Mouse (Mus musculus): ENCODE data around the gene Rhebl1. TPM values are rescaled to one million over a fixed set of nuclear protein-coding genes. Genes with fewer than 3 reads are reported as not detected.
"Not testable (repeated sequence)": the region's sequence is repeated elsewhere in the genome, so short reads cannot be mapped to it uniquely, and the experiment has no call there.

Gene Rhebl1
- polyA plus RNA-seq, 1 experiment: 4.6 TPM

GRCm38 (mm10) chr15:98921510-98921909 lies 27.2 kb upstream of the Rhebl1 start:
- Histone ChIP-seq H3K27me3 (ENCODE audit: control insufficient read depth, insufficient read depth, low read length) (no peaks in the 10 kb centered on the region), H3K36me3 (ENCODE audit: control insufficient read depth, insufficient read depth, low read length) (no peaks in the 10 kb centered on the region), H3K4me3 (ENCODE audit: control insufficient read depth, low read depth, low read length) (no peak overlapping the region), H3K4me1 (ENCODE audit: control insufficient read depth, insufficient read depth, low read length) (peaks cover 2% of the 10 kb centered on the region; the same call in 1 of the 2 replicates), H3K27ac (ENCODE audit: control insufficient read depth, insufficient read depth, low read depth, low read length) (no peak overlapping the region)
- no peak for TF ChIP-seq POLR2A (IDR thresholded peaks at IDR 0.05; ENCODE audit: control insufficient read depth, low read depth, low read length)
- no peak for TF ChIP-seq CTCF (IDR thresholded peaks at IDR 0.05; ENCODE audit: control insufficient read depth, insufficient read depth, insufficient replicate concordance, low read depth, low read length)

DNA sequence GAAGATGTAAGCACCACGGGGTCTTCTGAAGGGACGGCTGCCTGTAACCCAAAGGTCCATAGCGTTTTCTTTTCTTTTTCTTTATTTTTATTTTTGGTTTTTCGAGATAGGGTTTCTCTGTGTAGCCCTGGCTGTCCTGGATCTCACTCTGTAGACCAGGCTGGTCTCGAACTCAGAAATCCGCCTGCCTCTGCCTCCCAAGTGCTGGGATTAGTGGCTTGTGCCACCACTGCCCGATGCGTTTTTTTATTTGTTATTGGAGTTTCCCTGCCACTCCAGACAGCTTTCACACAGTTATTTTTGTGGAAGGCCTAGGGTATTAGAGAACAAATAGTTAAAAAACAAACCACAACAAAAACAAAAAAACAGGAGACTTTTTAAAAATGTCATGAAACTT lies 24.2 kb upstream of the Rhebl1 start:
- H3K27me3 ChIP-seq (ENCODE audit: control insufficient read depth, insufficient read depth, low read length); H3K4me1 ChIP-seq (ENCODE audit: control insufficient read depth, insufficient read depth, low read length); H3K36me3 ChIP-seq (ENCODE audit: control insufficient read depth, insufficient read depth, low read length): not testable (repeated sequence)
- peak overlapping the region; percentile 97 for H3K4me3 ChIP-seq (ENCODE audit: control insufficient read depth, low read depth, low read length)
- H3K27ac ChIP-seq (ENCODE audit: control insufficient read depth, insufficient read depth, low read depth, low read length): peak overlapping the region; percentile 85

- Histone ChIP-seq H3K36me3 (ENCODE audit: control insufficient read depth, insufficient read depth, low read length) (peaks cover 4% of the 10 kb centered on the region), H3K4me1 (ENCODE audit: control insufficient read depth, insufficient read depth, low read length) (peaks cover 7% of the 10 kb centered on the region), H3K27ac (ENCODE audit: control insufficient read depth, insufficient read depth, low read depth, low read length) (peak within 1 kb of the TSS; percentile 87), H3K4me3 (ENCODE audit: control insufficient read depth, low read depth, low read length) (peak within 1 kb of the TSS; percentile 97), H3K27me3 (ENCODE audit: control insufficient read depth, insufficient read depth, low read length) (no peaks in the 10 kb centered on the region)
- no peak for TF ChIP-seq CTCF (IDR thresholded peaks at IDR 0.05; ENCODE audit: control insufficient read depth, insufficient read depth, insufficient replicate concordance, low read depth, low read length)
- TF ChIP-seq POLR2A (IDR thresholded peaks at IDR 0.05; ENCODE audit: control insufficient read depth, low read depth, low read length): peak; percentile 83
Observed at GRCm38 (mm10) chr15:98917538-98918498, 23.5 kb upstream of the Rhebl1 start, which contains the start of gene Lmbr1l. Gene Lmbr1l, minus strand, starts transcription at chr15:98918231.

DNA sequence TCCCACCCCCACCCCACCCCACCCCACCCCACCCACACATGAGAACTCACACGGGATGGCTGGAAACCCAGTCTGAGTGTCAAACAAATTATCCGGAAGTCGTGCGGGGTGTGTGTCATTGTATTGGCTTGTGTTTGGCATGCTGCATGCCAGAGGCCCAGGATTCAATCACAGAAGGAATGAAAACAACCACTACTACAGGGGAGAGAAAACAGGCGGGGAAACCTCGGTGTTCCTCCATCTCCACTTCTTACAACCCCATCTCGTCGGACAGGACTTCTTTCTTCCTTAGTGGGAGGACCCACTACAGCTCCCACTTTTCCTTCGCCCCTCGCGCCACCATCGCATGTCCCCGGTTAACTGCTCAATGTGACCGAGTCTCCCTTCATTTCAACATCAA lies 22.8 kb upstream of the Rhebl1 start:
- Histone ChIP-seq H3K36me3 (ENCODE audit: control insufficient read depth, insufficient read depth, low read length) (peaks cover 4% of the 10 kb centered on the region), H3K27me3 (ENCODE audit: control insufficient read depth, insufficient read depth, low read length) (no peaks in the 10 kb centered on the region), H3K4me3 (ENCODE audit: control insufficient read depth, low read depth, low read length) (peak overlapping the region; percentile 97), H3K27ac (ENCODE audit: control insufficient read depth, insufficient read depth, low read depth, low read length) (peak overlapping the region; percentile 87), H3K4me1 (ENCODE audit: control insufficient read depth, insufficient read depth, low read length) (peaks cover 7% of the 10 kb centered on the region)
- no peak for TF ChIP-seq CTCF (IDR thresholded peaks at IDR 0.05; ENCODE audit: control insufficient read depth, insufficient read depth, insufficient replicate concordance, low read depth, low read length)

GRCm38 (mm10) chr15:98916016-98916415 lies 21.7 kb upstream of the Rhebl1 start:
- no peaks in the 10 kb centered on the region for H3K27me3 ChIP-seq (ENCODE audit: control insufficient read depth, insufficient read depth, low read length)
- H3K4me1 ChIP-seq (ENCODE audit: control insufficient read depth, insufficient read depth, low read length): peaks cover 6% of the 10 kb centered on the region
- peak overlapping the region; percentile 97 for H3K4me3 ChIP-seq (ENCODE audit: control insufficient read depth, low read depth, low read length)
- peaks cover 4% of the 10 kb centered on the region for H3K36me3 ChIP-seq (ENCODE audit: control insufficient read depth, insufficient read depth, low read length)
- H3K27ac ChIP-seq (ENCODE audit: control insufficient read depth, insufficient read depth, low read depth, low read length): no peak overlapping the region
- TF ChIP-seq CTCF (IDR thresholded peaks at IDR 0.05; ENCODE audit: control insufficient read depth, insufficient read depth, insufficient replicate concordance, low read depth, low read length): no peak
- no peak for TF ChIP-seq POLR2A (IDR thresholded peaks at IDR 0.05; ENCODE audit: control insufficient read depth, low read depth, low read length)

DNA sequence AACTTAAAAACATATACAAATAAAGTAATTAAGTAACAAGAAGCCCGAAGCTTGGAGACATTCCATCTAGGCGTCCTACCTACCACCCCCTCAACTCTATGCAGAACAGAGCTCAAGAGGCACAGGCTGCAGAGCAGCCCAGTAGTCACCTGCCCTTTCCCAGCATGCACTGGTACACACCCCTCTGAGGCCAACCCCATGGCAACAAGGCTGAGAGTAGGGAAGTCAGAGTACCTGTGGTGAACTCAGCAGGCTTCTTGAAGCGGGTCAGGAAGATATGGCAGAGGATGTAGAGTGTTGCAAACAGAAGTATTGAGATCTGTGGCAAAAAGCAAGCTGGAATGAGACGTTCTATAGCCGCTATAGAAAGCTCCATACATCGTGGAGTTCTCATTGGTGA lies 20.6 kb upstream of the Rhebl1 start:
- TF ChIP-seq CTCF (IDR thresholded peaks at IDR 0.05; ENCODE audit: control insufficient read depth, insufficient read depth, insufficient replicate concordance, low read depth, low read length): no peak
- no peak for TF ChIP-seq POLR2A (IDR thresholded peaks at IDR 0.05; ENCODE audit: control insufficient read depth, low read depth, low read length)
- Histone ChIP-seq H3K36me3 (ENCODE audit: control insufficient read depth, insufficient read depth, low read length) (peaks cover 4% of the 10 kb centered on the region), H3K27me3 (ENCODE audit: control insufficient read depth, insufficient read depth, low read length) (no peaks in the 10 kb centered on the region), H3K4me3 (ENCODE audit: control insufficient read depth, low read depth, low read length) (peak overlapping the region; percentile 33), H3K4me1 (ENCODE audit: control insufficient read depth, insufficient read depth, low read length) (peaks cover 6% of the 10 kb centered on the region), H3K27ac (ENCODE audit: control insufficient read depth, insufficient read depth, low read depth, low read length) (0 out of 2 replicates have a peak overlapping the region, but pooled peaks have one; percentile 29)

GRCm38 (mm10) chr15:98904692-98905091 lies 10.4 kb upstream of the Rhebl1 start:
- Histone ChIP-seq H3K27ac (ENCODE audit: control insufficient read depth, insufficient read depth, low read depth, low read length) (no peak overlapping the region), H3K36me3 (ENCODE audit: control insufficient read depth, insufficient read depth, low read length) (no peaks in the 10 kb centered on the region; the same call in 1 of the 2 replicates), H3K4me3 (ENCODE audit: control insufficient read depth, low read depth, low read length) (no peak overlapping the region), H3K27me3 (ENCODE audit: control insufficient read depth, insufficient read depth, low read length) (no peaks in the 10 kb centered on the region), H3K4me1 (ENCODE audit: control insufficient read depth, insufficient read depth, low read length) (no peaks in the 10 kb centered on the region)
- peak; percentile 53; the same call in 1 of the 2 replicates for TF ChIP-seq CTCF (IDR thresholded peaks at IDR 0.05; ENCODE audit: control insufficient read depth, insufficient read depth, insufficient replicate concordance, low read depth, low read length)
- no peak for TF ChIP-seq POLR2A (IDR thresholded peaks at IDR 0.05; ENCODE audit: control insufficient read depth, low read depth, low read length)
